Mouse (Mus musculus): ENCODE results near the gene Tex45. TPM values are rescaled to one million over a fixed set of nuclear protein-coding genes. Genes with fewer than 3 reads are reported as not detected.

Tex45 gene
- polyA plus RNA-seq, 1 experiment from 2014 or later: not detected

- DNase-seq (no peak), ATAC-seq (ENCODE audit: insufficient read depth) (no peak)
- Histone ChIP-seq H3K36me3 (ENCODE audit: insufficient read depth) (peaks cover 42% of the 10 kb centered on the region; the same call in 1 of the 2 replicates), H3K27me3 (ENCODE audit: insufficient read depth, low read length) (no peaks in the 10 kb centered on the region), H3K9me3 (ENCODE audit: low read depth, low read length) (no peaks in the 10 kb centered on the region), H3K9ac (no peak overlapping the region), H3K27ac (ENCODE audit: low read depth) (no peak overlapping the region), H3K4me1 (ENCODE audit: insufficient read depth) (no peaks in the 10 kb centered on the region), H3K4me2 (no peak overlapping the region), H3K4me3 (ENCODE audit: low read depth, low read length) (no peak overlapping the region)
- WGBS: 87% methylated on average over 5 of the region's 5 CpGs
- no peak for TF ChIP-seq CTCF (IDR thresholded peaks at IDR 0.05; ENCODE audit: low read depth)
Observed at GRCm38 (mm10) chr8:3530816-3531215, 60.2 kb downstream of the Tex45 start.

GRCm38 (mm10) chr8:3531936-3532335 is 61.3 kb downstream of the Tex45 start:
- Histone ChIP-seq H3K4me1 (ENCODE audit: insufficient read depth) (no peaks in the 10 kb centered on the region), H3K9me3 (ENCODE audit: low read depth, low read length) (no peaks in the 10 kb centered on the region), H3K9ac (no peak overlapping the region), H3K27me3 (ENCODE audit: insufficient read depth, low read length) (no peaks in the 10 kb centered on the region), H3K27ac (ENCODE audit: low read depth) (no peak overlapping the region), H3K4me2 (no peak overlapping the region), H3K36me3 (ENCODE audit: insufficient read depth) (peaks cover 45% of the 10 kb centered on the region), H3K4me3 (ENCODE audit: low read depth, low read length) (no peak overlapping the region)
- no peak for TF ChIP-seq CTCF (IDR thresholded peaks at IDR 0.05; ENCODE audit: low read depth)
- 89% methylated on average over 18 of the region's 18 CpGs for WGBS
- no peak for ATAC-seq (ENCODE audit: insufficient read depth)
- no peak for DNase-seq

- WGBS: 61% methylated on average over 15 of the region's 15 CpGs
- H3K27me3 ChIP-seq (ENCODE audit: insufficient read depth, low read length): no peaks in the 10 kb centered on the region
- no peak overlapping the region for H3K9ac ChIP-seq
- no peak overlapping the region for H3K4me2 ChIP-seq
- DNase-seq (peak; percentile 4), ATAC-seq (ENCODE audit: insufficient read depth) (peak; percentile 31; the same call in 1 of the 2 replicates)
- H3K4me3 ChIP-seq (ENCODE audit: low read depth, low read length): no peak overlapping the region
- H3K27ac ChIP-seq (ENCODE audit: low read depth): no peak overlapping the region
- no peak for TF ChIP-seq CTCF (IDR thresholded peaks at IDR 0.05; ENCODE audit: low read depth)
- no peaks in the 10 kb centered on the region for H3K4me1 ChIP-seq (ENCODE audit: insufficient read depth)
- no peaks in the 10 kb centered on the region for H3K9me3 ChIP-seq (ENCODE audit: low read depth, low read length)
- H3K36me3 ChIP-seq (ENCODE audit: insufficient read depth): peaks cover 74% of the 10 kb centered on the region
Observed at GRCm38 (mm10) chr8:3536053-3536841, 65.6 kb downstream of the Tex45 start.

Other genes starting within 250 kb of the Tex45 start
- gene Insr, start 191.2 kb upstream of the Tex45 start, polyA plus RNA-seq (2014; fragmentation: Nextera tagmentation; extraction: Ambion mirVana): 35.5 and 39.4 TPM in 2 replicates
- 0.27 and 0.43 TPM in 2 replicates for gene A430078G23Rik, start 117.4 kb upstream of the Tex45 start, polyA plus RNA-seq (2014; fragmentation: Nextera tagmentation; extraction: Ambion mirVana)
- gene Arhgef18, start 77.9 kb upstream of the Tex45 start, polyA plus RNA-seq (2014; fragmentation: Nextera tagmentation; extraction: Ambion mirVana): 7.8 TPM in 2 replicates
- 3.9 and 4.4 TPM in 2 replicates for gene Pex11g, start 3.2 kb upstream of the Tex45 start, polyA plus RNA-seq (2014; fragmentation: Nextera tagmentation; extraction: Ambion mirVana)
- 19.9 and 21.7 TPM in 2 replicates for gene Zfp358, start 22.3 kb downstream of the Tex45 start, polyA plus RNA-seq (2014; fragmentation: Nextera tagmentation; extraction: Ambion mirVana)
- 38.3 and 39.9 TPM in 2 replicates for gene Mcoln1, start 29.6 kb downstream of the Tex45 start, polyA plus RNA-seq (2014; fragmentation: Nextera tagmentation; extraction: Ambion mirVana)
- gene Pnpla6, start 44.5 kb downstream of the Tex45 start, polyA plus RNA-seq (2014; fragmentation: Nextera tagmentation; extraction: Ambion mirVana): 17.5 and 19.1 TPM in 2 replicates
- 0.72 and 0.91 TPM in 2 replicates for gene C330021F23Rik, start 97.1 kb downstream of the Tex45 start, polyA plus RNA-seq (2014; fragmentation: Nextera tagmentation; extraction: Ambion mirVana)
- gene Camsap3, start 116.4 kb downstream of the Tex45 start, polyA plus RNA-seq (2014; fragmentation: Nextera tagmentation; extraction: Ambion mirVana): 6.8 and 7.5 TPM in 2 replicates
- 55.6 and 55.9 TPM in 2 replicates for gene Xab2, start 150.5 kb downstream of the Tex45 start, polyA plus RNA-seq (2014; fragmentation: Nextera tagmentation; extraction: Ambion mirVana)
- gene Pet100, start 150.7 kb downstream of the Tex45 start, polyA plus RNA-seq (2014; fragmentation: Nextera tagmentation; extraction: Ambion mirVana): 79.4 and 92.1 TPM in 2 replicates
- gene Pcp2, start 154.7 kb downstream of the Tex45 start, polyA plus RNA-seq (2014; fragmentation: Nextera tagmentation; extraction: Ambion mirVana): not detected in 2 replicates
- 61.4 and 64.0 TPM in 2 replicates for gene Stxbp2, start 160.1 kb downstream of the Tex45 start, polyA plus RNA-seq (2014; fragmentation: Nextera tagmentation; extraction: Ambion mirVana)
- gene Retn, start 184.9 kb downstream of the Tex45 start, polyA plus RNA-seq (2014; fragmentation: Nextera tagmentation; extraction: Ambion mirVana): 0.20 TPM in 1 of 2 replicates, not detected in the other
- gene Mcemp1, start 194.9 kb downstream of the Tex45 start, polyA plus RNA-seq (2014; fragmentation: Nextera tagmentation; extraction: Ambion mirVana): 0.79 and 0.87 TPM in 2 replicates
- 11.1 and 11.9 TPM in 2 replicates for gene Fcor, start 201.5 kb downstream of the Tex45 start, polyA plus RNA-seq (2014; fragmentation: Nextera tagmentation; extraction: Ambion mirVana)
- gene Trappc5, start 205.4 kb downstream of the Tex45 start, polyA plus RNA-seq (2014; fragmentation: Nextera tagmentation; extraction: Ambion mirVana): 29.7 and 31.0 TPM in 2 replicates
- 0.18 and 0.32 TPM in 2 replicates for gene Fcer2a, start 223.3 kb downstream of the Tex45 start, polyA plus RNA-seq (2014; fragmentation: Nextera tagmentation; extraction: Ambion mirVana)
- 0.66 TPM in 1 of 2 replicates, not detected in the other for gene Clec4g, start 249.8 kb downstream of the Tex45 start, polyA plus RNA-seq (2014; fragmentation: Nextera tagmentation; extraction: Ambion mirVana)